Mouse (Mus musculus) CD8-positive naive resting alpha-beta T cell, adult 2 months (primary cell): ENCODE results near the gene Tead4.
"Not testable (repeated sequence)": the region's sequence is repeated elsewhere in the genome, so short reads cannot be mapped to it uniquely, and the experiment has no call there.

ENCODE experiments used
- DNase-seq, 2 experiments: peaks; one replicate each; pipeline ENCODE4 v3.0.0; 2022; ENCODE audit warnings: low read depth in 2 of 2, low spot score in 2 of 2

The Tead4 gene

DNA sequence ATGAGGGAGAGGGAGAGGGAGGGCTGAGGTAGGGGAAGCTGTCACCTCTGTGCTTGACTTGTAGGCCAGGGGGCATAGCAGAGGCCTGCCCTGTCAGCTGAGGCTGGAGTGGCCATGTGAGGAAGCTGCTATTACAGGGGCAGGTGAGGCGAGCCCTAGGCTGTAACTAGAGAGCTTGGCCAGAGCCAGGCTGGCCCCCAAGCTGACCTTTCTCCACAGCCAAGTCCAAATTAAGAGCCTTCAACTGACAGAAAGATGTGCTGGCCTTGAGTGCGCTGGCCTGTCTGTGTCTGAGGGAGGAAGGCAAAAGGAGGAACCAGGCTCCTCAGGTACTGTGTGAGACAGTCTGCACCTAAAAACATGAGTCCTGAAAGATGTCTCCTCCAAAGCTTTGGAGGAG lies 47.5 kb downstream of the Tead4 start:
- no peak for DNase-seq

DNA sequence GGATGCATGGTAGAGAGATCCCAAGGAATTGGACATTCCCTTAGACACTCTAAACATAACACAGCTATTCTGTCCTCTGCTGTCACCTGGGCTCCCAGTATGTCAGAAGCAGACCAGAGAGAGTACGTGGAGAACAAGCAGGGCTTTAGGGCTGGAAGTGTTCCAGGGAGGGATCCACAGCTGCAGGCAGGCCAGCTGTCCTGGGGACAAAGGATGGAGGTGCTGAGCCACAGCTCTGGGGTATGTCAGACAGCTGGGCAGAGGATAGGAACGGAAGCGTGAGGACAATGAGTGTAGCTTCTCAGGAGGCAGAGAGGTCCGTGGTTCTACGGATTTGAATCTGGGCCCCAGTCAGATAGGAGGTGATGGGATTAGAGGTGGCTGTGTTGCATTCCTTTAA lies 50.0 kb downstream of the Tead4 start:
- DNase-seq = no peak

DNA sequence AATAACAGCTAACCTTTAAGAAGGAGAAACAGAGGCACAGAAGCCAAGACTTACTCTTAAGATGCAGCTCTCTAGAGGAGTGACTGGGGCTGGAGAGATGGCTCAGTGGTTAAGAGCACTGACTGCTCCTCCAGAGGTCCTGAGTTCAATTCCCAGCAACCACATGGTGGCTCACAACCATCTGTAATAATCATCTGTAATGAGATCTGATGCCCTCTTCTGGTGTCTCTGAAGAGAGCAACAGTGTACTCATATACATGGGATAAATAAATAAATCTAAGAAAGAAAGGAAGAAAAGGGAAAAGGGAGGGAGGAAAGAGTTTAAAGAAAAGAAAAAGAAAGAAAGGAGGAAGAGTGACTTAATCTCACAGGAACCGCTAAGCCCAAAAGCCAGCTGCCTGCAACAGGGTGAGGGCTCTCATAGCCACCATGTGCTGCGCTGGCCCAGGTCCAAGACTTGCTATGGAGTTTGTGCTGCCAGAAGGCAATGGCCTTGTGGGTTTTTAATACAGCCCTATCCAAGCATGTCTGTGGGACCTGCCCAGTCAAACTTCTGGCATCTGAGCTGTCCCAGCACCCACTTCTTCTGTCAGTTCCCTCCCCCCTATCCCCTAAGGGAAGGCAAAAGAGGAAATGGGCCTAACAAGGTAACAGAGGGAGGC lies 63.4 kb downstream of the Tead4 start:
- no peak for DNase-seq

DNA sequence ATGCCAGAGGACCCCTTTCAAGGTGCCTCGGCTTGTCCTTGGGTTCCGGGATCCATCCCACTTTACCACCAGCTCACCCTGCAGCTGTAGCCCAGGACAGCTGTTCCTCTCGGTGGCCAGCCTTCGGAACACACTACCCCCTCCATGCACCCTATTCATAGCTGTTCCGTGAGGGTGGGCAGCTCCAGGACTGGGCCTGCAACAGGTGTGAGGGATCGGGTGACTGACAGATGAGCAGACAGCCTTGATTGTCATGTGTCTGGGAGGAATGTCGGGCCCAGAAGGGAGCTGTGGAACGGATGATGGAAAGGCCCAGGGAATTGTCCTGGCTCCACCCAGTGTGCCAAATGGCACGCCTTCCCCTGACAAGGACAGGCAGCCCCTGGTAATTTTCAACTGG lies 64.0 kb downstream of the Tead4 start:
- DNase-seq = no peak

DNA sequence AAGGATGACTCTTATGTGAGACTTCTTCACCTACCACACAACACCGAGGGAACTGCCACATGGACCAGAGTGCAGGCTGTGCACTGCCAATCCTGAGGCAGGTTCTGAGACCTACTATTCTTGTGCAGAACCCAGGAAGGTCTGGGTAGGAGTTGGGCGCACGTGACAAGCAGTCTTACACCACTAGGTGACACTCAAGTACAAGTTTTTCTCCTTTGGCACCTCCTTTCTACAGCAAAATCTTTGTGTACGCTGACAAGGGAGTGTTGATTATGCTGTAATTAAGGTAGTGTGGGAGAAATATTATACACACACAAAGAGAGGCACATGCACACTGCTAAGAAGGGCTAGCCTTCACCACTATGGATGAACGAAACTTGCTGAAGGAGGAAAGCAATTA lies 66.4 kb downstream of the Tead4 start:
- no peak for DNase-seq

DNA sequence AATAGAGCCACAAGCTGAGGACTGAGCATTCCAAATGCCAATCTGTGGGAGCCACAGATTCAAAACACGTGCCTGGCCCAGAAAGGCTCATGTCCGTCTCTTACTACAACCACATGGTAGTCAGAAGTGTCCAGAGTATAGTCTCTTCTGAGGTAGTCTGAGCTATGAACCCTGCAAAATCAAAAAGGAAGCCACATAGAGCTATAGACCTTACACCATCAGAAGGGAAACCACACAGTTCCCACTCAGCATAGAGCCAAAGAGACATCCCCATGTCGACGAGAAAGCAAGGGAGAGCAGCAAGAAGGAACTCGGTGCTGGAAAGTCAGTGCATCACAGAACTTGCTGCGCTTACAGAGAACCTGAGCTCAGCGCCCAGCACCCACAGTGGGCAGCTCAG lies 68.4 kb downstream of the Tead4 start:
- DNase-seq = no peak

DNA sequence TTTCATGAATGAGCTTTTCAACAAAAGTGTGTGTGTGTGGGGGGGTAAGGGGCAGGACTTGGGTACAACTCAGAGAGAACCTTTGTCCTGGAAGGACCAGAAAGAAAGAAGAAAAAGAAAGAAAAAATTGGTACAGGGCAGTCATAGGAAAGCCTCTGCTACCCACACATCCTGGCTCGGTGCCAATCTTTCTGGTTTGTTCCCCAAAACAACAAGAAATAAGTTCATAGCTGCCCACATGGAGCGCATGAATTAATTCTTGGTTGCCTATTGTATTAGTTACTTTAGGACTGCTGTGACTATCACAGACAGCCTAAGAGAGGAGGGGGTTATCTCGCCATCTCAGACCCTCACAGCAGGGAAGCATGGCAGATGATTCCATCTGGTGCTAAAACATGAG lies 68.9 kb downstream of the Tead4 start:
- no peak for DNase-seq

DNA sequence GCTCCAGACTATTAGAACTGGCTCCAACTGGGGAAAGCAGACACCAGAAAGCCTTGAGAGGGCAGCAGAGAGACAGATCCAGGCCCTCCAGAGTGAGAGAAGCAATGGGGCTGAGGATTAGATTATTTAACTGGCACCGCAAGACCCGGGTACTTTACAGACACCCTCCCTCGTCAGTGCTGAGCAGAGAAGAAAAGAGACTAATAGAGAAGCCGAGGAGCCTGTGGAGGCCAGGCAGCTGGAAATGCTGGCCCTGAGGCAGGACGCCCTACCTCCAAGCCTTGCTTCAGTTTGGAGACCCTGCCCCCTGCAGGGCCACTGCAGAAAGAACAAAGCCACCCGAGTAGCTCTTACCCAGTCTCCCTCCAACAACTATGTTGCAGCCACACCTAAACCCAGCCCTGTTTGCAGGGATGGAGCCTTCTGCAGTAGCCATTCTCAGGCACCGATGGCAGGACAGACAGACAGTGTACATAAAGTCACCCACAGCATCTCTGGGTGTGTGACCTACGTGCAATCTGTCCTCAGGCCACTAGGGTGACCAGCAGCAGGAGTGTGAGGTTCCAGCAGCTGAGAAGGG lies 73.1 kb downstream of the Tead4 start:
- DNase-seq = no peak

DNA sequence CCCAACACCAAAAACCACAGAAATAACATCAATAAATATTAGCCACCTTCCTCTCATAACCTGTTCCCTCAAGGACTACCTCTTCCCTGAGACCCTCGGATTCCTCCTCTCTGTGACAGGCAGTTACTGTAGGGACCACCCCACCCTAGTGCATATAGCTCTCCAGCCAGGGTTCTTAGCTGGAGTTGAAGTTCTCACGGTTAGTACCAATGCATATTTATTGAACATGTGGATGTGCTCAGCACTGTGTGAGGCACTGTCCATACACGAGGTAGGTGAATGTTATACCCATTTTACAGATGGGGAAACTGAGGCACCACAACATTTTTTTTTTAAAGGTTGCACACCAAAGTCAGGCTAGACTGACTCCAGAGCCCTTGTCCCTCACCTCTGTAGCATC lies 73.7 kb downstream of the Tead4 start:
- DNase-seq = no peak

DNA sequence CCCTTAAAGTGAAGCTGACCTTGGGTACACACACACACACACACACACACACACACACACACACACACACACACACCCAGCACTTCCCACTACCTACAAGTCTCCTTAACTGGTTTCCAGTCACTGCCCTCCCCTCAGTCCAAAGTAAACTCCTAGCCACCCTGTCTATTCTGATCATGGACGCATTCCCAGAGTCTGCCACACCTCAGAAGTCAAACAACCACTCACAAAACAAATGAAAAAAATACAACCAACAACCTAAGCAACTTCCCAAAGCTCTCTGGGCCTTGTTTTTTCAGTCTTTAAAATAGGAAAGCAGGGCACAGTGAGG lies 74.8 kb downstream of the Tead4 start:
- DNase-seq = no peak

DNA sequence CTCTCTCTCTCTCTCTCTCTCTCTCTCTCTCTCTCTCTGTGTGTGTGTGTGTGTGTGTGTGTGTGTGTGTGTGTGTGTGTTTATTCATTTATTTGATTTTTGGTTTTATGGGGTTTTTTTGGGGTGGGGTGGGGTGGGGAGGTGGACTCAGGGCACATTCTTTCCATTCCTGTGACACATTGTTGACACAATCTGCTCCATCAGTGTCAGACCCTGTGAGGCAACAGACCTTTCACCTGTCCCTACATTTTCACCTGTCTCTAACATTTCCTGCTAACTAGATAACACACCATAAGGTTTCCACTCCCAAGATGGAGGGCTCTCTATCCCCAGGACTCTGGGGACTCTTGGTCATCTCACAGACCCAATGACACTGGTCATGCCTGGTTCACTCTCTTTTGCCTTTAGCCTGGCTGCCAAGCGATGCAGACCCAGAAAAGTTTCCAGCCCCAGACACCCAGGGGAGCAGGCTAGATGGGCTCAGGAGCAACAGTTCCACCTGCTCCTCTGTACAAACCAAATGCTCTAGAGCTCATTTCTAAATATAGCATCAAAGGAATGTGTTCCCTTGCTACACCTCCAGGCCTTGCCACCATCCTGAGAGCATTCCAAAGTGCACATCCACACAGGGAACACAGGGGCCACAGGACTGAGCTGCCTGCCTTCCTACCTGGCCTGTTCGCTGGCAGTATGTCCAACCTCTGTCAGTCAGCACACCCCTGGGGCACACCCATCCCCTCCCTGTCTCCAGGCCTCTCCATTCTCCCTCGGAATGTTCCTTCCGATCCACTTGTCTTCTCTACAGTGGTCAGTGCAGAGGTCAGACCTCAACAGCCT lies 75.4 kb downstream of the Tead4 start:
- DNase-seq = no peak

DNA sequence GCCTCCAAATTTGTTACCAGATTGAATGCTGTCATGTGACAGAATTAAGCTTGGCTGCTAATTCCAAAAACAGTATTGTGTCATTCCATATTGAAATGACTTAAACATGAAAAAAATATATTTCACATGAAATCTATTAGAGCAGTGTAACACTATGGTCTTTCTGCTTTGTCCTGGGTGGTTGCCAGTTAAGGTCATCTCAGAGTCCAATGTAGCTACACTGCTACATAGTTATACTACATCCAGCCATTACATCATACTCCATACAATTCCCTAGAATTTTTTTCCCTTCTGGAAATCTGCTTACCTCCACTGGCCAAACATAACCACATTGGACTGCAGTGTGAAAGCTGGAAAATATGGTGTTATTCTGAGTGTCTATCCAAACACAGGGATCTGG lies 77.5 kb downstream of the Tead4 start:
- no peak for DNase-seq

DNA sequence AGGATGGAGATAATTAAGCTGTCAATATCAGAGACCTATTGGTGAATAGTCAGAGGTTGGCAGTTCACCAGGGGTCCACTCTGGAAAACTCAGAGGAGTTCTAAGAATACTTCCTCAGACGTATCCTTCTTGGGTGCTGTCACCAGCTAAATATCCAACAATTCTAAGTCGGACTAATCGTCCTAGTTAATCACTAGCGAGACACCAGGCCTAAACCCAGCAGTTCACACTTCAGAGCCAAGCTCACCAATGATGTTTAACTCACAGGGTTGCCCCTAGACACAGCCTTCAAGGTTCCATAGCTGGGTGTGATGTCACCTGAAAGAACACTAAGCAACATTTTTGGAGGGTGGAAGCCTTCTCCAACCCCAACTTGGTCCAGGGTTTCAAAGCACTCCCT lies 85.6 kb downstream of the Tead4 start:
- DNase-seq = not testable (repeated sequence)

DNA sequence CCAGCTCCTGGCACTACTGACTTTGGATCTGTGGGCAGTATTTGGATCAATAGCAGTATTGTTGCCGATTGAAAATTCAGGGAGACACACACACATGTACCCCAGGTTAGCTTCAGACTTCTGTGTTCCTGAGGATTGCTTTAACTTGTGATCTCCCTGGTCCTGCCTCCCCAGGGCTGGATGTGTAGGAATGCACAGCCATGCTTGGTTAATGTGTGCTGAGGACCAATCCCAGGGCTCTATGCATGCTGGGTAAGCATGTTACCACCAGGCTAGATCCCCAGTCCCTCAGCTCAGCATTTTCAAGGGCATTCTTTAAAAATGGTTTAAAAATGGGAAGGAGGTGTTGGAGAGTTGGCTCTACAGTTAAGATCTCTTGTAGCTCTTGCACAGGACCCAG lies 91.4 kb downstream of the Tead4 start:
- DNase-seq = not testable (repeated sequence)

DNA sequence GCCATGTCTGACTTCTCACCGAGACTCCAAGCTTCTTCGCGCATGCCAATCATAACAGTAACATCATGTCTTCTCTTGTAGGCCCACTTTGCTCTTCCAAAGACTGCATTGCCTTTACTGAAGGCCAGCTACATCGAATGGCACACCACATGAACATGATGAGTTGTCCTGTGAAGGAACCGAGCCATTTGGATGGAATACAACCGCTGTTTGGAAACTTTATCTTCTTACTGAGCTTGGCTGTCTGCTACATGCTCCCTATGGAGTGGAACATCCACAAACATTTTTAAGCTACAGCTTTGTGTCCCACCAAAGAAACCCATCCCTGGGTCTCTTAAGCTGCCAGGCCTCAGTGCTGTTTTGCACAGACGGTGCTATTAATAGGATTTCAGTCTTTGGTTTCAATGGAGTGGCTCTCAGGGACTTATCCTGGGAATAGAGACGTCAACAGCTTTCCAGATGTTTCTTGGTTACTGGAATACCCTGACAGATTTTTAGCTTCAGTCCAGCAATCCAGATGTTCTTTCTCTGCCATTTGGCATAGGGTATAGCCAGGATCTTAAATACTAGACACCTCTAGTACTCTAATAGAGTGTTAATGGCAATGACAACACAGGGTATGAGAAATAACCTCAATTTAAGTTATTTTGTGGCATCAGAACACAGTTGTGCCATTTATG lies 92.0 kb downstream of the Tead4 start:
- no peak for DNase-seq

DNA sequence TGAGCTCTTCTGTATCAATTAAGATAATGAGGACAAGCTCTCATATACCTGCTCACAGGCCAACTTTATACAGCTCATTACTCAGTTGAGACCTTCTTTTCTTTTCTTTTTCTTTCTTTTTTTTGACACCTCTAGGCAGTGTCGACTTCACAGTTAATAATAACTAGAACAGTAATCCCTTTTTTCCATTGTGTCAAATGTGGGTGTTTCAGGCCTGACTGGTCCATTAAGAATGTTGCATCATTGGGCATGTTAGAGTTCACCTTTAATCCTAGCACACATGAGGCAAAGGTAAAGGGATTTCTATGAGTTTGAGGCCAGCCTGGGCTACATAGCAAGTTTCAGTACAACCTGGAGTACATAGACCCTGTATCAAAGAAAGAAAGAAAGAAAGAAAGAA lies 97.1 kb downstream of the Tead4 start:
- DNase-seq = no peak

DNA sequence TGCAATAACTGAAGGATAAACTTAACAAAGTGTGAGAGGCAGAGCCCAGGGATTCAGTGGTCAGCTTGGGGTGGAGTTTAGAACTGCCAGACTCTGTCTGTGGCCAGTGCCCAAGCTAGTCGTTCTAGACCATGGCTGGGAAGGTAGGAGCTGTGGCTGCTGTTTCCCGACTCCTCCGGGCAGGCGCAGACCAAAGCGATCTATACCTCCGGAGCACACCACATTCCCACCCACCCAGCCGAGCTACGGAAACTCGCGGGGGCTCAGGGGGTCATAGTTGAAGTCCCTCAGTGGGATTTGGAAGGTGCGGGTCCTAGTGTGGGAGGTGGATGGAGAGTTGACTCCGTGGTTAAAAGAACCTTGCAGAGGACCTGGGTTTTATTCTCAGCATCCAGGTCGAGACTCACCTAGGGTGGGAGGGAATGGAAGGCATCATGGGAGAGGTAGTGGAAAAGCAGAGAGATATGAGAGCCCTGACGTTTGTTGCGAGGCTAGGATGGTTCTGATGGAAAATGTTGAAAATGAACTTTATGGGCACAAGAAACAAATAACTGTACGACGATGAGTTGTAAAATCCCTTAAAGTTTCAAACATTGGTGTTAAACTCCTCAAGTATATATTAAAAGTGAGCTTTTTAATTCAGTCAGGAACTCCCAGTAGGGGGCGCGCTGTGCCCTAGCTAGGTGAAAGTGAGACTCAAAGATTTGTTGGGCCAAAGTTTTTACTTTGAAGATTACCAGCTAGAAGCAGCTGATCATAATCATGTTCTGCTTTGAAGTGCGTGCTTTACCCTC lies 99.6 kb downstream of the Tead4 start:
- DNase-seq = peak; percentile 59 to 80

DNA sequence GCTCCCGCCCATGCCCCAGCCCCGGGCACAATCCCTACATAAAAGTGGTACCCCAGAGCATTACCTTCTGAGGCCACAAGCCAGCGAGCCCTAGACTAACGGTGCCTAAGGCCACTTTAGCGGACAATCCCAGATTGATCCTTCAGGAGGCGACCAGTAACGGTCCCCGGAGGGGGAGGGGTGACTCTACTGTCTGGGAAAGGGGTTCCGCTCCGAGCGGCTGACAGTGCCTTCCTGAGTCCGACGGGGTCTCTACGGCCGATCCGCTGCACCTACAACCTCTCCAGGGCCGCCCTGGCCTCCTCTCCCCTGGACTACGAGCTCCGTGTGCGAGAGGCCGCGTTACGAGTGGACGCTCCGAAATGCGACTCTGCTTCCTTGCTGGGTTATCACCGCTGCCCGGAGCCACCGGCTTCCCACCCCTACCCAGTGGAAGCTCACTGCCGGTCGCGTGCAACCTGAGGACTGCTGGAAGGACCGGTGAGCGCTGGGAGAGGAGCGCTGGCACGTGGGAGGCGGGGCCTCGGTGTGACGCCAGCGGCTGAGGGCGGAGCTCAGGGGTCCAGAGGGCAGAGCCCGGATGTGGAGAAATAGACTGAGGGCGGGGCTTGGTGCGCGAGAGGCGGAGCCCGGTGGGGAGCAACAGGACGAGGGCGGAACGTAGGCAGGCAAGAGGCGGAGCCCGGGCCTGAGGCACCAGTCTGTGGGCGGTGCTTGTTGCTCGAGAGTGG lies 100.3 kb downstream of the Tead4 start:
- peak; percentile 96 to 99 for DNase-seq

DNA sequence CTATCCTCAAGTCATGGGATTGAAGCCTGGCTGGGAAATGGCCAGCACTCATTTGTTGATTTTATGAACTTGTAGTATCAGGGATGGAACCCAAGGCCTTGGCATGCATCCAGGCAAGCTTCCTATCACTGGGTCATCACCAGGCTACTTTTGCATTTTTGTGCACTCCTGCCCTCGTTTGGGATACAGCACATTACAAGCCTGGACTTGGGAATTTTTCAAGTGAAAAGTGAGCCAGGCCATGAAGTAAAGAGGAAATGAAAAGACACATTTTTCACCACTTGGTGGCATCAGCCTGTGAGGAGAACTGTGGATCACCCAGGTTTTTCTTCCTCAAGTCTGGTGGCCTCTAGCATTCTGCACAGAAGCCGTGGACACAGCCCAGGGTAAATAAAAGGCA lies 117.1 kb downstream of the Tead4 start:
- DNase-seq = no peak

DNA sequence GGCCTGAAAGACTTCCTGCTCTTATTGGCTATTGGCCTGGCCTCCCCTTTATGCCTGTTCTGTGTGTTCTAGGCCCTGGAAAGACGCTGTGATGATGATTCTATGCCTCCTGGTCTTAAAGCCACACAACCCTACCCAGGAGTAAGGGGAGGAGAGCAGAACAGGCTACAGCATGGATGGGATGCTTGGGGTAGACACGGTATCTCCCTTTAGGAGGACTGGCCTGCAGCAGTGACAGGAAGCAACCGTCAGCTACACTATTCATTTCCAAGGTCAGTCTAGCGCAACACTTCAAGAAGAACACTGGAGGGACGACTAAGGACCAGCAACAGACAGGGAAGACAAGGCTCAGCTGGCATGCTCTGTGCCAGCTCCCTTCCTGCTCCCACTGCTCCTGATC lies 119.4 kb downstream of the Tead4 start:
- DNase-seq = no peak

DNA sequence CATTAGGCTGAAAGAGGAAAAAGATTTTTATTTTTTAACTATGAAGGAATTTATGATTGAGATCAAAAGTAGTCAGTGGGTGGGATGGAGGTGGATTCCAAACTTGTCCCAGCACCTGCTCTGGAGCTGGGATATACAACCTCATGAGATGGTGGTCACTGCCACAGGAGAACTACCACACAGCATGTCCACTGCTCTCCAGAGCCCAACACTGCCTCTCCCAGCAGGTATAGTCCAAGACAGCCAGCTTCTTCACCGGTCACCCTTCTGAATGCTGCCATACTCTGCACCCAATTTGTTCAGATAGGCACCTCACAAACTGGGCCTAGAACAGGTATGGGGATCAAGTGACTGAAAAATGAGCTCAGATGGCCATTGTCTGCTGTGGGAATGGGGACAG lies 121.0 kb downstream of the Tead4 start:
- DNase-seq = no peak
